Mouse (Mus musculus): ENCODE results near the gene Prkcq.

GRCm38 (mm10) chr2:11135718-11136117 is 36.2 kb upstream of the Prkcq start:
- TF ChIP-seq POLR2A (IDR thresholded peaks at IDR 0.05; ENCODE audit: control insufficient read depth, extremely low read depth, insufficient read depth, low read length, poor library complexity), result no peak
- TF ChIP-seq CTCF (IDR thresholded peaks at IDR 0.05; ENCODE audit: borderline replicate concordance, control insufficient read depth, extremely low read depth, insufficient read depth, low read length, poor library complexity), result no peak

Data from thymus, adult 2 months (tissue).